Mouse (Mus musculus) neural tube, embryonic 15.5 days (tissue): ENCODE results near the gene Med4. TPM values are rescaled to one million over a fixed set of nuclear protein-coding genes. Genes with fewer than 3 reads are reported as not detected.

Source experiments
- ATAC-seq: fragments of 200-750 bp; cut with Nextera tagmentation; 2 replicates; pipeline ENCODE4 v1.8.0; 2017; ENCODE audit warnings: mild to moderate bottlenecking, moderate TSS enrichment, moderate library complexity; ENCODE audit not compliant: low FRiP score
- H3K27ac ChIP-seq: fragments of 300-500 bp; sonication (generic); replicated peaks from 2 replicates; pipeline ENCODE4 v1.5.1; 2015; ENCODE audit warnings: mild to moderate bottlenecking, inconsistent platforms
- H3K27me3 ChIP-seq: fragments of 300-500 bp; sonication (generic); replicated peaks from 2 replicates; pipeline ENCODE4 v1.6.1; 2015; ENCODE audit warnings: inconsistent platforms
- H3K36me3 ChIP-seq: fragments of 300-500 bp; sonication (generic); 2 replicates; pipeline ENCODE4 v1.6.1; 2015; ENCODE audit warnings: inconsistent platforms
- H3K4me1 ChIP-seq: fragments of 300-500 bp; sonication (generic); 2 replicates; pipeline ENCODE4 v1.6.1; 2015; ENCODE audit warnings: inconsistent platforms
- H3K4me2 ChIP-seq: fragments of 300-500 bp; sonication (generic); 2 replicates; pipeline ENCODE4 v1.6.1; 2015; ENCODE audit warnings: inconsistent platforms, mild to moderate bottlenecking, moderate library complexity
- H3K4me3 ChIP-seq: fragments of 300-500 bp; sonication (generic); replicated peaks from 2 replicates; pipeline ENCODE4 v1.5.1; 2015; ENCODE audit warnings: mild to moderate bottlenecking, inconsistent platforms
- H3K9ac ChIP-seq: fragments of 300-500 bp; sonication (generic); replicated peaks from 2 replicates; pipeline ENCODE4 v1.6.1; 2015; ENCODE audit warnings: mild to moderate bottlenecking, inconsistent platforms
- H3K9me3 ChIP-seq: fragments of 300-500 bp; sonication (generic); replicated peaks from 2 replicates; pipeline ENCODE4 v1.6.1; 2016; ENCODE audit warnings: inconsistent platforms
- WGBS: fragments of 180-500 bp; shearing (Covaris S2); methylation state at CpG from one replicate; pipeline ENCODE4 v1.1.7; 2015; ENCODE audit warnings: mixed read lengths; 5-methylcytosine and 5-hydroxymethylcytosine counted together
- polyA plus RNA-seq: library from polyadenylated mRNA; unstranded; fragments of >200 nt; fragmentation: Nextera tagmentation; extraction: Ambion mirVana; gene quantifications from 2 replicates; pipeline ENCODE4 v1.2.1, GENCODE M21; 2015

Gene Med4
- polyA plus RNA-seq, 1 experiment from 2014 or later: 79.9 TPM

- Histone ChIP-seq H3K4me2 (no peak overlapping the region), H3K9ac (no peak overlapping the region), H3K4me3 (no peak overlapping the region), H3K27me3 (no peaks in the 10 kb centered on the region), H3K36me3 (no peaks in the 10 kb centered on the region), H3K4me1 (peaks cover under 1% of the 10 kb centered on the region), H3K9me3 (no peaks in the 10 kb centered on the region), H3K27ac (no peak overlapping the region)
- no peak for ATAC-seq
- WGBS: 71% methylated on average over 4 of the region's 4 CpGs
These were observed 37.2 kb downstream of the Med4 start for GRCm38 (mm10) chr14:73547034-73547433.

GRCm38 (mm10) chr14:73548051-73548450 lies 38.2 kb downstream of the Med4 start, which contains the start of gene Nudt15:
Gene Nudt15, minus strand, starts transcription at chr14:73548242.
- H3K27ac ChIP-seq: no peak within 1 kb of the TSS
- H3K4me3 ChIP-seq: no peak within 1 kb of the TSS
- no peak within 1 kb of the TSS for H3K4me2 ChIP-seq
- no peak within 1 kb of the TSS for H3K9ac ChIP-seq
- no peaks in the 10 kb centered on the region for H3K9me3 ChIP-seq
- no peaks in the 10 kb centered on the region for H3K36me3 ChIP-seq
- 92% methylated on average over 3 of the region's 3 CpGs for WGBS
- peaks cover 6% of the 10 kb centered on the region for H3K4me1 ChIP-seq
- ATAC-seq: no peak
- H3K27me3 ChIP-seq: no peaks in the 10 kb centered on the region

GRCm38 (mm10) chr14:73550291-73550690 lies 40.5 kb downstream of the Med4 start:
- Histone ChIP-seq H3K9ac (no peak overlapping the region), H3K27ac (no peak overlapping the region), H3K27me3 (no peaks in the 10 kb centered on the region), H3K4me1 (peaks cover 22% of the 10 kb centered on the region), H3K36me3 (0 out of 2 replicates have a peak, but pooled peaks cover 2% of the 10 kb centered on the region), H3K9me3 (no peaks in the 10 kb centered on the region), H3K4me2 (no peak overlapping the region), H3K4me3 (no peak overlapping the region)
- 57% methylated on average over 3 of the region's 3 CpGs for WGBS
- ATAC-seq: no peak

GRCm38 (mm10) chr14:73550732-73551131 lies 40.9 kb downstream of the Med4 start:
- Histone ChIP-seq H3K27me3 (no peaks in the 10 kb centered on the region), H3K36me3 (peaks cover 6% of the 10 kb centered on the region; the same call in 1 of the 2 replicates), H3K4me3 (no peak overlapping the region), H3K9me3 (no peaks in the 10 kb centered on the region), H3K27ac (no peak overlapping the region), H3K4me1 (peaks cover 22% of the 10 kb centered on the region), H3K4me2 (no peak overlapping the region), H3K9ac (no peak overlapping the region)
- WGBS: 42% methylated on average over 8 of the region's 8 CpGs
- ATAC-seq: no peak

- H3K9me3 ChIP-seq: no peaks in the 10 kb centered on the region
- no peak for ATAC-seq
- H3K4me2 ChIP-seq: no peak overlapping the region
- H3K36me3 ChIP-seq: peaks cover 10% of the 10 kb centered on the region; the same call in 1 of the 2 replicates
- H3K27me3 ChIP-seq: no peaks in the 10 kb centered on the region
- no peak overlapping the region for H3K9ac ChIP-seq
- peaks cover 22% of the 10 kb centered on the region for H3K4me1 ChIP-seq
- WGBS: 87% methylated on average over 6 of the region's 6 CpGs
- H3K4me3 ChIP-seq: no peak overlapping the region
- no peak overlapping the region for H3K27ac ChIP-seq
These were observed 41.3 kb downstream of the Med4 start for GRCm38 (mm10) chr14:73551164-73551563.

- H3K36me3 ChIP-seq: peaks cover 12% of the 10 kb centered on the region; the same call in 1 of the 2 replicates
- ATAC-seq: peak; percentile 98
- H3K4me3 ChIP-seq: peak overlapping the region; percentile 84
- whole genome bisulfite sequencing: 4% methylated on average over 58 of the region's 61 CpGs
- H3K27ac ChIP-seq: peak overlapping the region; percentile 83
- H3K4me2 ChIP-seq: peak overlapping the region; percentile 71
- H3K27me3 ChIP-seq: no peaks in the 10 kb centered on the region
- peaks cover 22% of the 10 kb centered on the region for H3K4me1 ChIP-seq
- no peaks in the 10 kb centered on the region for H3K9me3 ChIP-seq
- H3K9ac ChIP-seq: peak overlapping the region; percentile 88
These were observed 42.7 kb downstream of the Med4 start for GRCm38 (mm10) chr14:73552341-73553121.

- Histone ChIP-seq H3K4me2 (peak overlapping the region; percentile 71), H3K9me3 (no peaks in the 10 kb centered on the region), H3K4me3 (peak overlapping the region; percentile 84), H3K27me3 (no peaks in the 10 kb centered on the region), H3K9ac (peak overlapping the region; percentile 88), H3K27ac (peak overlapping the region; percentile 83), H3K4me1 (peaks cover 22% of the 10 kb centered on the region), H3K36me3 (peaks cover 12% of the 10 kb centered on the region; the same call in 1 of the 2 replicates)
- ATAC-seq: peak; percentile 71; the same call in 1 of the 2 replicates
- WGBS: under 1% methylated on average over 10 of the region's 10 CpGs
These were observed 43.4 kb downstream of the Med4 start for GRCm38 (mm10) chr14:73553122-73553696.

Other genes starting within 250 kb of the Med4 start
- 20.3 and 25.4 TPM in 2 replicates for gene Rb1, start 184.2 kb upstream of the Med4 start, polyA plus RNA-seq
- gene Itm2b, start 124.7 kb upstream of the Med4 start, polyA plus RNA-seq: 763 and 813 TPM in 2 replicates
- 139 and 140 TPM in 2 replicates for gene Sucla2, start 15.3 kb downstream of the Med4 start, polyA plus RNA-seq
- gene Nudt15, start 38.2 kb downstream of the Med4 start, polyA plus RNA-seq: 7.9 and 8.5 TPM in 2 replicates
- not detected in 2 replicates for gene Gm21750, start 151.2 kb downstream of the Med4 start, polyA plus RNA-seq